Mouse (Mus musculus): ENCODE measurements at regions not wholly inside any gene's neighbourhood (a gene's known extent, or its start where the extent isn't known, plus 50 kb on each side); places are given as distances from the start of the nearest gene placed in this dataset.

- DNase-seq (ENCODE audit: low read depth, low spot score) = no peak
Observed at GRCm38 (mm10) chr2:83396307-83396706, 247.9 kb upstream of the Zc3h15 start.

- DNase-seq (ENCODE audit: low read depth, low spot score) = peak; percentile 5
Observed at GRCm38 (mm10) chr2:83396820-83397609, 247.2 kb upstream of the Zc3h15 start.

- DNase-seq (ENCODE audit: low read depth, low spot score) = no peak
Observed at GRCm38 (mm10) chr2:83442739-83443138, 201.5 kb upstream of the Zc3h15 start.

GRCm38 (mm10) chr2:83451378-83451777 is 192.9 kb upstream of the Zc3h15 start:
- DNase-seq (ENCODE audit: low read depth, low spot score) = no peak
